Mouse (Mus musculus): ENCODE measurements at regions not wholly inside any gene's neighbourhood (a gene's known extent, or its start where the extent isn't known, plus 50 kb on each side); places are given as distances from the start of the nearest gene placed in this dataset.

GRCm38 (mm10) chr13:46069571-46069970 is 104.8 kb upstream of the Atxn1 start:
- WGBS, result 72% methylated on average over 3 of the region's 3 CpGs
- Histone ChIP-seq H3K4me1 (replicated peaks) (no peaks in the 10 kb centered on the region), H3K4me2 (no peak overlapping the region), H3K9me3 (replicated peaks) (no peaks in the 10 kb centered on the region), H3K36me3 (no peaks in the 10 kb centered on the region), H3K9ac (no peak overlapping the region), H3K27ac (ENCODE audit: poor library complexity, severe bottlenecking) (no peak overlapping the region), H3K27me3 (replicated peaks) (no peaks in the 10 kb centered on the region), H3K4me3 (no peak overlapping the region)
- ATAC-seq (ENCODE audit: insufficient number of reproducible peaks, low FRiP score), result no peak

- Histone ChIP-seq H3K4me2 (no peak overlapping the region), H3K27me3 (replicated peaks) (no peaks in the 10 kb centered on the region), H3K4me3 (no peak overlapping the region), H3K9me3 (replicated peaks) (no peaks in the 10 kb centered on the region), H3K4me1 (replicated peaks) (peaks cover 14% of the 10 kb centered on the region; the same call in 1 of the 2 replicates), H3K9ac (no peak overlapping the region), H3K27ac (ENCODE audit: poor library complexity, severe bottlenecking) (no peak overlapping the region), H3K36me3 (no peaks in the 10 kb centered on the region)
- ATAC-seq (ENCODE audit: insufficient number of reproducible peaks, low FRiP score), result no peak
- 87% methylated on average over 7 of the region's 7 CpGs for WGBS
Observed at GRCm38 (mm10) chr13:46062758-46063157, 98.0 kb upstream of the Atxn1 start.

GRCm38 (mm10) chr13:46059870-46060269 is 95.1 kb upstream of the Atxn1 start:
- H3K9ac ChIP-seq, result no peak overlapping the region
- WGBS, result 93% methylated on average over 14 of the region's 14 CpGs

GRCm38 (mm10) chr13:46058862-46059261 is 94.1 kb upstream of the Atxn1 start:
- H3K27ac ChIP-seq (ENCODE audit: poor library complexity, severe bottlenecking), result no peak overlapping the region
- peak; percentile 63; the same call in 1 of the 2 replicates for ATAC-seq (ENCODE audit: insufficient number of reproducible peaks, low FRiP score)
- peaks cover 14% of the 10 kb centered on the region; the same call in 1 of the 2 replicates for H3K4me1 ChIP-seq (replicated peaks)
- no peak overlapping the region for H3K4me3 ChIP-seq
- no peak overlapping the region for H3K9ac ChIP-seq
- no peaks in the 10 kb centered on the region for H3K36me3 ChIP-seq
- no peaks in the 10 kb centered on the region for H3K27me3 ChIP-seq (replicated peaks)
- H3K4me2 ChIP-seq, result 0 out of 2 replicates have a peak overlapping the region, but pooled peaks have one; percentile 5
- no peaks in the 10 kb centered on the region for H3K9me3 ChIP-seq (replicated peaks)
- 29% methylated on average over 7 of the region's 7 CpGs for WGBS

More at GRCm38 (mm10) chr13:46059870-46060269, 95.1 kb upstream of the Atxn1 start:
- no peak overlapping the region for H3K4me3 ChIP-seq
- H3K27me3 ChIP-seq (replicated peaks), result no peaks in the 10 kb centered on the region
- H3K9me3 ChIP-seq (replicated peaks), result no peaks in the 10 kb centered on the region
- H3K36me3 ChIP-seq, result no peaks in the 10 kb centered on the region
- no peak for ATAC-seq (ENCODE audit: insufficient number of reproducible peaks, low FRiP score)
- no peak overlapping the region for H3K27ac ChIP-seq (ENCODE audit: poor library complexity, severe bottlenecking)
- no peak overlapping the region for H3K4me2 ChIP-seq
- peaks cover 14% of the 10 kb centered on the region; the same call in 1 of the 2 replicates for H3K4me1 ChIP-seq (replicated peaks)

GRCm38 (mm10) chr13:46058341-46058740 is 93.5 kb upstream of the Atxn1 start:
- Histone ChIP-seq H3K9ac (no peak overlapping the region), H3K4me2 (no peak overlapping the region), H3K27me3 (replicated peaks) (no peaks in the 10 kb centered on the region), H3K27ac (ENCODE audit: poor library complexity, severe bottlenecking) (no peak overlapping the region), H3K4me1 (replicated peaks) (peaks cover 14% of the 10 kb centered on the region; the same call in 1 of the 2 replicates), H3K36me3 (no peaks in the 10 kb centered on the region), H3K9me3 (replicated peaks) (no peaks in the 10 kb centered on the region), H3K4me3 (no peak overlapping the region)
- WGBS, result 34% methylated on average over 3 of the region's 3 CpGs
- peak; percentile 36; the same call in 1 of the 2 replicates for ATAC-seq (ENCODE audit: insufficient number of reproducible peaks, low FRiP score)

GRCm38 (mm10) chr13:46055410-46055809 is 90.6 kb upstream of the Atxn1 start:
- Histone ChIP-seq H3K4me3 (no peak overlapping the region), H3K27me3 (replicated peaks) (no peaks in the 10 kb centered on the region), H3K36me3 (no peaks in the 10 kb centered on the region), H3K27ac (ENCODE audit: poor library complexity, severe bottlenecking) (no peak overlapping the region), H3K4me1 (replicated peaks) (peaks cover 14% of the 10 kb centered on the region; the same call in 1 of the 2 replicates), H3K9ac (no peak overlapping the region), H3K9me3 (replicated peaks) (no peaks in the 10 kb centered on the region), H3K4me2 (no peak overlapping the region)
- 70% methylated on average over 3 of the region's 3 CpGs for WGBS
- ATAC-seq (ENCODE audit: insufficient number of reproducible peaks, low FRiP score), result no peak

- 73% methylated on average over 12 of the region's 12 CpGs for WGBS
- Histone ChIP-seq H3K4me1 (replicated peaks) (peaks cover 10% of the 10 kb centered on the region; the same call in 1 of the 2 replicates), H3K36me3 (no peaks in the 10 kb centered on the region), H3K4me3 (no peak overlapping the region), H3K27me3 (replicated peaks) (no peaks in the 10 kb centered on the region), H3K9ac (no peak overlapping the region), H3K27ac (ENCODE audit: poor library complexity, severe bottlenecking) (peak overlapping the region; percentile 44), H3K4me2 (peak overlapping the region; percentile 33; the same call in 1 of the 2 replicates), H3K9me3 (replicated peaks) (no peaks in the 10 kb centered on the region)
- ATAC-seq (ENCODE audit: insufficient number of reproducible peaks, low FRiP score), result no peak
Observed at GRCm38 (mm10) chr13:46043568-46043967, 78.8 kb upstream of the Atxn1 start.

- peak overlapping the region; percentile 44 for H3K27ac ChIP-seq (ENCODE audit: poor library complexity, severe bottlenecking)
- no peaks in the 10 kb centered on the region for H3K9me3 ChIP-seq (replicated peaks)
- no peaks in the 10 kb centered on the region for H3K27me3 ChIP-seq (replicated peaks)
- H3K4me1 ChIP-seq (replicated peaks), result peaks cover 10% of the 10 kb centered on the region; the same call in 1 of the 2 replicates
- no peak overlapping the region for H3K9ac ChIP-seq
- no peaks in the 10 kb centered on the region for H3K36me3 ChIP-seq
- peak overlapping the region; percentile 33 for H3K4me2 ChIP-seq
- ATAC-seq (ENCODE audit: insufficient number of reproducible peaks, low FRiP score), result no peak
- 38% methylated on average over 10 of the region's 10 CpGs for WGBS
- no peak overlapping the region for H3K4me3 ChIP-seq
Observed at GRCm38 (mm10) chr13:46043016-46043415, 78.2 kb upstream of the Atxn1 start.

- no peak overlapping the region for H3K4me2 ChIP-seq
- H3K27me3 ChIP-seq (replicated peaks), result no peaks in the 10 kb centered on the region
- H3K36me3 ChIP-seq, result no peaks in the 10 kb centered on the region
- 52% methylated on average over 8 of the region's 8 CpGs for WGBS
- H3K9ac ChIP-seq, result no peak overlapping the region
- no peak overlapping the region for H3K4me3 ChIP-seq
- H3K27ac ChIP-seq (ENCODE audit: poor library complexity, severe bottlenecking), result peak overlapping the region; percentile 69
- H3K4me1 ChIP-seq (replicated peaks), result peaks cover 10% of the 10 kb centered on the region; the same call in 1 of the 2 replicates
- no peak for ATAC-seq (ENCODE audit: insufficient number of reproducible peaks, low FRiP score)
- no peaks in the 10 kb centered on the region for H3K9me3 ChIP-seq (replicated peaks)
Observed at GRCm38 (mm10) chr13:46042224-46042623, 77.4 kb upstream of the Atxn1 start.

- Histone ChIP-seq H3K4me2 (no peak overlapping the region), H3K27ac (ENCODE audit: poor library complexity, severe bottlenecking) (no peak overlapping the region), H3K27me3 (replicated peaks) (no peaks in the 10 kb centered on the region), H3K36me3 (no peaks in the 10 kb centered on the region), H3K9ac (no peak overlapping the region), H3K4me1 (replicated peaks) (peaks cover 10% of the 10 kb centered on the region; the same call in 1 of the 2 replicates), H3K4me3 (no peak overlapping the region), H3K9me3 (replicated peaks) (no peaks in the 10 kb centered on the region)
- 79% methylated on average over 4 of the region's 4 CpGs for WGBS
- ATAC-seq (ENCODE audit: insufficient number of reproducible peaks, low FRiP score), result no peak
Observed at GRCm38 (mm10) chr13:46041475-46041874, 76.7 kb upstream of the Atxn1 start.

- Histone ChIP-seq H3K27me3 (replicated peaks) (no peaks in the 10 kb centered on the region), H3K9me3 (replicated peaks) (no peaks in the 10 kb centered on the region), H3K4me1 (replicated peaks) (peaks cover 10% of the 10 kb centered on the region; the same call in 1 of the 2 replicates), H3K36me3 (no peaks in the 10 kb centered on the region), H3K9ac (no peak overlapping the region), H3K4me3 (no peak overlapping the region), H3K4me2 (no peak overlapping the region), H3K27ac (ENCODE audit: poor library complexity, severe bottlenecking) (no peak overlapping the region)
- no peak for ATAC-seq (ENCODE audit: insufficient number of reproducible peaks, low FRiP score)
- WGBS, result 90% methylated on average over 5 of the region's 5 CpGs
Observed at GRCm38 (mm10) chr13:46040062-46040461, 75.3 kb upstream of the Atxn1 start.
